Mouse (Mus musculus) large intestine, adult 2 months (tissue): ENCODE measurements around the gene Zfp85. TPM values are rescaled to one million over a fixed set of nuclear protein-coding genes. Genes with fewer than 3 reads are reported as not detected.
"Not testable (repeated sequence)": the region's sequence is repeated elsewhere in the genome, so short reads cannot be mapped to it uniquely, and the experiment has no call there.

ENCODE experiments used
- DNase-seq: peaks from one replicate; pipeline ENCODE4 v3.0.0-alpha.2; 2012; ENCODE audit warnings: low read depth, low spot score
- WGBS: fragments of 180-500 bp; shearing (Covaris S2); methylation state at CpG from one replicate; pipeline ENCODE4 v1.1.7; 2018; 5-methylcytosine and 5-hydroxymethylcytosine counted together
- polyA plus RNA-seq: library from polyadenylated mRNA; depleted of rRNA; stranded (reverse); fragments of >200 nt; gene quantifications from 2 replicates; pipeline ENCODE4 v1.2.3, GENCODE M21; 2012; rRNA removed

Gene Zfp85
- polyA plus RNA-seq = 0.43 and 0.52 TPM in 2 replicates

DNA sequence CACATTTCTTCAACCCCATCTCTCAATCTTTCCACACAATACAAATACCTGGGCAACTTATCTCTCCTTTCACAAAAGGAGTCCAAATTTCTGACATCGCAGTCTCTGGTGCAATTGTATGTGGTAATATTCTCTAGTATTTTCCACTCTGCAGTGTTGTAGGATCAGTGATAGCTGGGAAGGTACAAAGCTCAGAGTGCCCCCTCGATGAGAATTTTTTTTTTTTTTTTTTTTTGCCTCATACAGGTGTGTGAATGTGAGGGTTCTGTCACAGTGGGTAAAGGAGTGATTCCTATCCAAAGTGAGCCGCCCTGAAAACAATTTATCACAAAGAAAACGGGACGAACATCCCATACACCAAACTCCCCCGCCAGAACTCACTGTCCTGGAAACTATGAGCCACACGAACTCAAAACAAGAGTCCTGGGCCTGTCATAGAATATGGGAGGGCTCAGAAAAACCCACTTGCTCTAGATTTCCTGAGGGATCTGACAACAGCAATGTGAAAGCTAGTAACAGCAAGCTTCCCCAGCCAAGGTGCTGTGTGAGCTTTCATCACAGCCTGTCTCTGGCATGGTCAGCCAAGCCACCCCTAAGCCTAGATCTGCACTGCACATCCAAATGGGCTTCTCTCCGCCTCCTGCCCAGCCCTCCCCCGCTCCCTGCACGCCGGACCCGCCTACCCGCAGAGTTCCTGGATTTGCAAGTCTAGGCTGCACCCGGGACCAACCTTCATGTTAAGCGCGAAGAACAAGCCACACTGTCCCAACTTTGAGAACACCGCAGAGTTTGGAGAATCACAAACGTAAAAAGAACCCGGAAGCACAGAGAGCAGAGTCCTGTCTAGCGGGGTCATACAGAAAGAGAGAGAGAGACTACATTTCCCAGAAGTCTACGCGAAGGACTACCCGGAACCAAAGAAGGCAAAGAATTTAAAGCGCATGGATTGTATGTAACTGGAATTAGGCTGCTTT, at the start of gene Zfp85:
TSS of gene Zfp85 (minus strand) at position 896 of the 974 bp plus-strand sequence.
- 5% methylated on average over 24 of the region's 24 CpGs for WGBS
- peak; percentile 52 for DNase-seq

DNA sequence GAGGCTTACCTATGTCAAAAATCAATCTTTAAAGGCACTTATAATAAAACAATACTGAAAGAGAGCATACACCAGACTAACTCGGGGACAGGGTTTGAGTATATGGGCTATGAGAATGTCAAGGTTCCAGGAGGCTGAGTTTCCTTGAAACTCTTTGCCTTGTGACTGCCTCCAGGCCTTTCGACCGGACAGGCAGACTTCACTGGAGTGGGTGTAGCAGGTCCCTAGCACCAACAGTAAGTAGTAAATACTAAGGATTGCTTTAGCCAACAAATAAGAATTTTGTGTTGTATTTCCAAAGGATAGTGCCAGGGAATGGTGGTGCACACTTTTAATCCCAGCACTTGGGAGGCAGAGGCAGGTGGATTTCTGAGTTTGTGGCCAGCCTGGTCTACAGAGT, 44.1 kb upstream of the Zfp85 start:
- WGBS = 84% methylated on average over 3 of the region's 3 CpGs
- not testable (repeated sequence) for DNase-seq

DNA sequence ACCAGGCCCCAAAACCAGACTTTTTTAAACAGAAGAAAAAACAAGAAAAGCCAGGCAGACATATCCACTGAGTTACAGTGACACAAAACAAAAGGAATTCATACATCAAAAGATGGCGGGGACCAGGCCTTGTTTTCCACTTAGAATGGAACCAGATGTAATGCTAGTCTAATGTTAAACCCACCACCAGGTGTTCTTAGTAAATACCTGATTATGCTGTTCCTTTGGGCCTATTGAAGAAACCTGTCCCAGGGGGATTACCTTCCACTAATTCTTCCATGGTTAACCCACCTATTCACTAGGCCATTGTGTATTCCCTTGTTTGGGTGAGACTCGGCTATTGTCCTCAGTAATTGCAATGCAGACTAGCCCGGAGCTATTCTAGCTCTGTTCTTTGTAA, 43.6 kb upstream of the Zfp85 start:
- 88% methylated on average over 3 of the region's 3 CpGs for WGBS
- DNase-seq = no peak

DNA sequence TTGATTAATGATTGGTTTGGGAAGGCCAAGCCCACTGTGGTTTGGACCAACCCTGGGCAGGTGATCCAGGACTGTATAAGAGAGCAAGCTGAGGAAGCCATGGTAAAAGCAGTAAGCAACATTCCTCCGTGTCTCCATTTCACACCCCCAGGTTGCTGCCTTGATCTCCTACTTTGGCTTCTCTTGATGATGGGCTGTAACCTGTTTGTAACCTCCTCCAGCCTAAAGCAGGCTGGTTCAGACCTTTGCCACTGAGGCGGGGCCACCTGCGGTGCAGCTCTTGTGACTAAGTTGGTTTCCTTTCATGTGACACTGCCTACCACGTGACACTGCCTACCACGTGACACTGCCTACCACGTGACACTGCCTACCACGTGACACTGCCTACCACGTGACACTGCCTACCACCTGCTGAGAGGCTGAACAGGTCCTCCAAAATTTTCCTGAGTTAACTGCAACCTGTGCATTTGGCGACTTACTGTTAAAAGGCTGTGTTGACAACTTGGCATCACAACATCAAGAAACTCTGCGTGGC, 37.0 kb upstream of the Zfp85 start:
- no peak for DNase-seq
- WGBS = 90% methylated on average over 10 of the region's 10 CpGs

DNA sequence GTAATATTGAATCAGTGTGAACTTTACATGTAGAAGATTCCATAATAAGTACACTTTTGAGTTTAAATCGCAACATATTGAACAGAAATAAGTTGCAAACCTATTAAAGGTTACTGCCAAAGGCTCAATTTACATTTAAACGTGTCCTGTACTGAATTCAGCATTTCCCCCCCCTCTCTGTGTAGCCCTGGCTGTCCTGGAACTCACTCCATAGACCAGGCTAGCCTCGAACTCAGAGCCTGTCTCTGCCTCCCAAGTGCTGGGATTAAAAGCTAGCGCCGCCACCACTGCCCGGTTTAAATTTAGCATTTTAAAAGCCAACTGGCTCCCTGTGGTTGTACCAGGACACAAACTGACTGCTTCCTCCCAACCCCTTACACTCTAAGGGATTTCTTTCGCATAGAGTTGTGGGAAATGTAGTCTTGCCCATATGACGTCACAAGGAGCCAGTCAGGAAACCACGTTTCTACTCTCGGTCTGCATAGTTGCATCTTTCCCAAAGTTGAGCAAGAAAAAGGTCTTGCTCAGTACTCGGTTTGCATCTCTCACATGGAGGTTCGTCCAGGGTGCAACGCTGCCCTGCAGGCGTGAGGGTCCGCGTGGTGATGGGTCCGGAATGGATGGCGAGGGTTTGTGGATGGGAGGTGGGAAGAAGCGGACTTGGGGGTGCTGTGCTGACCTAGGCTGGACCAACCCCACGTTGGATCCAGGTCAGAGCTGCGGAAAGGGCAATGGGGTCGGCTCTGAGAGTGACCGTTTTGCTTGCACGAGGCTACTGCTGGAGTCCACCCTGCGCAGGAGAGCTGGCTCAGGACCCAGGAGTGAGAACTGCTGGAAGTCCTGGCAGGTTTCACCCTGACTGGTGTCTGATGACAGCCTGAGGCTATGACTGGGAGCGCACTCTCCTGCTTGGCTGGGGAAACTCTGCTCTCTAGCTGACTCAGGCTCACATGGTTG, 24.5 kb upstream of the Zfp85 start, which contains the start of gene Zfp493:
TSS of gene Zfp493 (plus strand) at position 429 of the 957 bp plus-strand sequence.
- peak; percentile 67 for DNase-seq
- 6% methylated on average over 26 of the region's 26 CpGs for WGBS

DNA sequence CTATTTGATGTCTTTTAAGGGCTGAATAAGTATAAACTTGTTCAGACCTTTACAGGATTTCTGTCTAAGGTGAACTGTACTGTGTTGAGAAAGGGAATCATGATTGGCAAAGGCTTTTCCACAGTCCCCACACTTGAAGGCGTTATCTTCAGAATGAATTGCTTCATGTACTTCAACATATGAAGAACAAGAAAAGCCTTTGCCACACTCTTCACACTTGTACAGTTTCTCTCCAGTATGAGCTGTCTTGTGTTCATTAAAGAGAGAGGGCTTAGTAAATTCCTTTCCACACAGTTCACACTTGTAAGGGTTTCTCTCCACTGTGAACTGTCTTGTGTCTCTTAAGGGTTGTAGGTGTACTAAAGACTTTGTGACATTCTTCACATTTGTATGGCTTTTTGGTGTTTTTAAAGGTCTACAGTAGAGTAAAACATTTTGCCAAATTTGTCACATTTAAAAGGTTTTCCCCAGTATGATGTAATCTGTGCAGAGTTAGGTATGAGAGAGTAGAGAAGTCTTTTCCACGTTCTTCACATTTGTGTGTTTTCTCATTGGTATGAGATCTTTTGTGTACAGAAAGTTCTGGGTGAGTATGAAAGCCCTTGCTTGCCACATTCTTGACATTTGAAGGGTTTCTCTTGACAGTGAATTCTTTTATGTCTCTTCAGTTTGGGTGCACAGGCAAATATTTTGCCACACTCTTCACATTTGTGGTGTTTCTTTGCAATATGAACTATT, 8.2 kb upstream of the Zfp85 start:
- DNase-seq = no peak
- 70% methylated on average over 2 of the region's 2 CpGs for WGBS

DNA sequence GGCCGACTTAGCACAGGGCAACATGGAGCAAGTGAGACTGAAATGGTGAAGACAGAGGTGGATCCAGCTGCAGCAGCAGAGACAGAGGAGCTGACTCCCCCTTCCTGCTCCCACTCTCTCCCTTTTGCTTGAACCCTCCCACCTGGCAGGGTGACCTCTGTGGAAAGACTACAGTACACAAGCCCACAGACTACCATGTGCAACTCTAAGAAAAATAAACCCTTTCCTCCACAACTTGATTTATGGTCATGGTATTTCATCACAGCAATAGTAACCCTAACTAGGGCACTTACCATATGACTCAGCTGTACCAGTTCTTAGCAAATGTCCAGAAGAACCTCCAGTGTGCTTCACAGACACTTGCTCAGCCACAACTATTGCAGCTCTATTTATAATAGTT, 4.9 kb upstream of the Zfp85 start:
- 77% methylated on average over 1 of the region's 1 CpGs for WGBS
- no peak for DNase-seq

DNA sequence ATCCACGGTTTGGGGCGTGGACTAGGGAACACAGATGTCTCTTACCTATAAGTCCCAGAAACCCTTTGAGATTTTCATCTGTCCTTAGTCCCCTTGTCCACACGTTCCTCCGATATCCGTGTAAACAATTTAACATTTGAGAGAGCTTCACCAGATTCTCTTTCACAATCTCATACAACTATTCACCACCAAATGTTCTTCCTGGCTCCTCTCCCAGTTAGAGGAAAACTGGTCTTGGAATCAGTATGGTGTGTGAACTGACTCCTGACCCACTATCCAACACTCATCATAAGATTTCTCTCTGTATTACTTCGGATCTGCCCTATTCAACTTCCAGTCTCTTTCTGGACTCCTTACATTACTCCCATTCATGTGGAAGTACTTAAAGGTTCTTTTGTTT, 733 bp upstream of the Zfp85 start:
- DNase-seq = no peak
- 67% methylated on average over 6 of the region's 6 CpGs for WGBS

DNA sequence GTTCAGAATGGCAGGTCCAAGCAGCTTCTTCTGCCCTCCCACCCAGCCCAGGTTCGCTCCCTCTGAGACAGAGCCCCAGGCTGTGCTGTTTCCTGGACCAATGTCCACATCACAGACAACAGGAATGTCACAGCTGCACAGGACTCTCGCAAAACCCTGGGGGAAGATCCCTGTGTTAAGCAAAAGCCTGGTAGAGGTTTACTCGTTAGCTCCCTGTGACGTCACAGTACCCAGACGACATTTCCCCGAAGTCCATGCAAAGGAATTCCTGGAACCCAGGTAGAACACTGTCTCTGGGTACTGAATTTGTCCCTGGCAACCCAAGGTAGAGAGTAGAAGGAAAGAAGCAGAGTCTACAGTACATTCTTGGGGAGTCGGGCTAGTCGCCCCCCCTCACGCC, 11.1 kb downstream of the Zfp85 start:
- no peak for DNase-seq
- 94% methylated on average over 9 of the region's 9 CpGs for WGBS

DNA sequence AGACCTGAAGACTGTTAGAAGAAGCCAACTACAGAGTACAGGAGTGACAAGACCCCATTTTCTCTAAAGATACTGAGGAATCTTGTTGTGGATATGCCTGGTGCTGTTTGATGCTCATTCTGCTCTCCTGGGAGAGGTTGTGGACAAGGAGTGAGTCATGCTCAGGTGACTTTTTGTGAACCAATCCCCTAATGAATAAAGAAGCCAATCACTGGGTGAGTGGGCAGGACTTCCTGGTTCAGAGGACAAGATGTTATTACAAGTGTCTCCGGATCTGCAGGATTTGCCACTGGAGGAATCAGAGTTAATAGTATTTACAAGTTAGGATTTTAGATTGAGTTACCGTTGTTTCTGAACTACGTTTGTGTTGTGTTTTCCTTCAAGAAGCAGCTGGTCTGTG, 12.1 kb downstream of the Zfp85 start:
- DNase-seq = no peak
- WGBS = 80% methylated on average over 3 of the region's 3 CpGs

DNA sequence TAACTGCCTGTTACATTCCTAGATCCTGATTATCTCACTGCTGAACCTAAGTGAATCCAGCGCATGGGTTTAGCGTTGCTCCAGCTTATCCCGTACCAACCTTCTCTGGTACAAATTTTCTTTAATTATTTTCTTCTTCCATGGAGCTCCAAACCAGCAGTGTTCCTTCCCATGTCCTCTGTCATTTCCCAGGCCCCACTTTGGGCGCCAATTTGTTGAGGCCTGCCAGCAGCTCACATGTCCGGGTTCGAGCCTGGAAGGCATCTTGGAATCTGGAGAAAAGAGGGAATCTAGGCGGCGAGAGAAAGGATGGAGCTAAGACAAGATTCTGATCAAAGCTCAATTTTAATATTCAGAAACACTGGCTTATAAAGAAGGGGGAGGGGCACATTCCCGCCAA, 20.6 kb downstream of the Zfp85 start:
- WGBS = 95% methylated on average over 9 of the region's 9 CpGs
- not testable (repeated sequence) for DNase-seq

DNA sequence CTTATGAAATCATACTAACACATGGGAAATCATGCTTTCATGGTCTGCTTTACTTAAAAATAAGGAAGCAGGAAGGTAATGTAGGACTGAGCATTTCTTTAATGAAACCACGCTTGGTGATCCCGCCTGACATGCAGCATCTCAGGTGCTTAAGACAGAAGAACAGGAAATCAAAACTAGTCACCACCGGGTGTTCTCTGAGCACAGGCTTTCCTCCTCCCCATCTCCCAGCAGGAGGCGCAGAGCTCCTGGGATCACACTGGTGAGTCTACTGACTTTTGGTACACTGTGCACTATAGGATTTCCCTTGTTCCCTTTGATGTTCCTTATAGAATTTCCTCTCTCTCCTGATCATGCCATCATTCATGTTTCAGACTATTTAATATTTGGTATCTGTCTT, 25.6 kb downstream of the Zfp85 start:
- not testable (repeated sequence) for DNase-seq
- 8% methylated on average over 4 of the region's 4 CpGs for WGBS

DNA sequence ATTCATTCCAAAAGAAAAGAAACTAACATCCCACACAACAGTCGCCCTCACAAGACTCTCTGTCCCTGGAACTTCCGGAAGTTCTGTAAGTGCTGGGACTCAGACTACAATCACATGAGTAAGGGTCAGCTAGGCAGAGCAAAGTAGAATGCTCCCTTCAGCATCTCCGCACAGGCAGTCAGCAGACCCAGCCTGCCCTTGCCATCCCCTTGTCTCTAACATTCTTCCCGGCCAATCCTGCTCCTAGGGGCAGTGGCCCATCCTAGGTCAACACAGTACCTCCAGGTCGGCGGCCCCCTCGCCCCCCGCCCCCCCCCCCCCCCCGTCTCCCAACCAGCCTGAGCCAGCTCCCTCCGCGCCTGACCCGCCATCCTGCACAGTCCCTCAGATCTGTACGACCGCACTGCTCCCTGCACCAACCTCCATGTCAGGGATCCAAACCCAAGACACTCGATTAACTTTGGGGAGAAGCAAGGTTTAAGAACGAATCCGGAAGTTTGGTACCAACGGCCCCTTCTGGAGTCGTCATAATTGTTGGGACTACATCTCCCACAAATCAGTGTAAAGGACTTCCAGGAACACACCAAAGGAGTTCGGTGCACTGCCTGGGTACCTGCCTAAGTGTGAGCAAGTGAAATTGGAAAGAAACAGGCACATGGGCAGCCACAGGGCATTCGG, 26.2 kb downstream of the Zfp85 start, which contains the start of gene Zfp65:
TSS of gene Zfp65 (minus strand) at position 533 of the 678 bp plus-strand sequence.
- DNase-seq = no peak
- WGBS = 8% methylated on average over 20 of the region's 21 CpGs

DNA sequence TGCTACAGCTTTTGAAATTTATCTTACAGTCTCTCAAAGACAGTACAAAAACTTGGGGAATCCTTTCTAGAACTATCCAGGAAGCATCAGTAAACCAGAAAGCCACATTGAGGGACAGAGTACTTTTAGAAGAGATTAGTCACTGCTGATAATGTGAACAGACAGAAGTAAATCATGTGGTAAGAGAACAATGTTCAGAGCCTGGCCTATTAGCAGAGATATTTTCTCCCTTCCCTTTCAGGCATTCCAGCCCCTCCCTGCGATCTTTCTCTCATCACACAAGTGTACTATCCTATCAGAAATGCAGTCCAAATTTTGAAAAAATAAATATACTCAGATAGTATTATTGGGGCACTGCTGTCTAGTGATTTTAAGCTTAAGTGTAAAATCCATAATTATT, 26.9 kb downstream of the Zfp85 start:
- 39% methylated on average over 1 of the region's 1 CpGs for WGBS
- no peak for DNase-seq

DNA sequence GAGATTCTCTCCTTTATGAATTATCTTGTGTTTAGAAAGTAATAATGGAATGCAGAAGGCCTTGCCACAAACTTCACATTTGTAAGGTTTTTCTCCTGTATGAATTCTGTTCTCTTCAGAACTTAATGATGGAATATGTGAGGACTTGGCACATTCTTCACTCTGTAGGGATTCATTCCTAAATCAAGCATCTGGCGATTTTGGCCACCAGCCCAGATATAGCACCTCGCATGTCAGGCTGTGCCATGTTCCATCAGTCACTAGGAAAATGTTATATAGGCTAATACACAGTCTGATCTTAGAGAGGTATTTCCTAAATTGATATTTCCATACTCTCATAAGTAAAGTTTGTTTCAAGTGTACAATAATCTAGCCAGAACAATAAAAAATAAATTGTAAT, 29.7 kb downstream of the Zfp85 start:
- WGBS = 62% methylated on average over 2 of the region's 2 CpGs
- DNase-seq = not testable (repeated sequence)

DNA sequence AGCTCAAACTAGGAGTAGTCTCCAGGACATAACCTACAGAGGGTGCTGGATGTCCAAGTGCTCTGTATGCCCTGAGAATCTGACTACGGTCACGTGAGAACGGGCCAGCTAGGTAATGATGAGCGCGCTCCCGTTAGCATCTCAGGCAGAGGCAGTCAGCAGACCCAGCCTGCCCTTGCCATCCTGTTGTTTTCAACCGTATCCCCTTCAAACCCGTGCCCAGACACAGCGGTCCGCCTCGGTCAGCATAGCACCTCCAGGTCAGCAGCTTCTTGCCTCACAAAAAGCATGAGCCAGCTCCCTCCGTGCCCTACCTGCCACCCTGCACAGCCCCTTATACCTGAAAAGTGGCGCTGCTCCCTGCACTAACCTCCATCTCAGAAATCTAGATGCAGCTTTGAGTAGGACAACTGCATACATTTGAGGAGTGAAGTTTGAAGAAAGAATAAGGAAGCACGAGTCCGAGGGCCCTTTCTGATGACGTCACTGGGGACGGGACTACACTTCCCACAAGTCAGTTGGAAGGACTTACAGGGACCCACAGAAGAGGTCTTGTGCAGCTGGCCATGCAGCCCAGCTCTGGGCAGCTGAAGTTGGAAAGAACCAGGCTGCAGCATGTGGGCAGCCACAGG, 31.1 kb downstream of the Zfp85 start:
- WGBS = 0% methylated on average over 17 of the region's 17 CpGs

More for the DNA sequence above, 31.1 kb downstream of the Zfp85 start:
- peak; percentile 78 for DNase-seq
